Mouse (Mus musculus) small intestine, adult 2 months (tissue): ENCODE measurements around the gene Zmym4. TPM values are rescaled to one million over a fixed set of nuclear protein-coding genes. Genes with fewer than 3 reads are reported as not detected.
"Not testable (repeated sequence)": the region's sequence is repeated elsewhere in the genome, so short reads cannot be mapped to it uniquely, and the experiment has no call there.

Source experiments
- H3K27ac ChIP-seq: fragments of 200-500 bp; 2 replicates; pipeline ENCODE4 v1.5.1; 2012; ENCODE audit warnings: low read depth, low read length, control low read depth, inconsistent platforms; ENCODE audit not compliant: insufficient read depth
- H3K27me3 ChIP-seq: fragments of 200-500 bp; 2 replicates; pipeline ENCODE4 v1.6.1; 2012; ENCODE audit warnings: mild to moderate bottlenecking, moderate library complexity, low read length, inconsistent platforms; ENCODE audit not compliant: control insufficient read depth, insufficient read depth
- H3K36me3 ChIP-seq: fragments of 200-500 bp; 2 replicates; pipeline ENCODE4 v1.6.1; 2012; ENCODE audit warnings: mild to moderate bottlenecking, low read length, control low read depth, inconsistent platforms; ENCODE audit not compliant: control insufficient read depth, insufficient read depth
- H3K4me1 ChIP-seq: fragments of 200-500 bp; 2 replicates; pipeline ENCODE4 v1.6.1; 2012; ENCODE audit warnings: low read length, inconsistent platforms, mixed read lengths; ENCODE audit not compliant: control insufficient read depth, insufficient read depth, insufficient read length
- H3K4me3 ChIP-seq: fragments of 200-500 bp; 2 replicates; pipeline ENCODE4 v1.5.1; 2012; ENCODE audit warnings: low read depth, mild to moderate bottlenecking, control low read depth, inconsistent platforms, low read length, moderate library complexity
- CTCF ChIP-seq: fragments of 200-500 bp; IDR thresholded peaks from 2 replicates; pipeline ENCODE4 v1.5.1; 2012; ENCODE audit warnings: low read depth, mild to moderate bottlenecking, control low read depth, inconsistent platforms, low read length, moderate library complexity, mixed read lengths; ENCODE audit not compliant: insufficient replicate concordance, insufficient read length; ENCODE audit errors: extremely low read depth
- POLR2A ChIP-seq: fragments of 200-500 bp; IDR thresholded peaks from 2 replicates; pipeline ENCODE4 v1.6.1; 2012; ENCODE audit warnings: low read depth, mild to moderate bottlenecking, control low read depth, inconsistent platforms, low read length, moderate library complexity
- WGBS: fragments of 180-500 bp; shearing (Covaris S2); methylation state at CpG from one replicate; pipeline ENCODE4 v1.1.7; 2018; 5-methylcytosine and 5-hydroxymethylcytosine counted together
- polyA plus RNA-seq: library from polyadenylated mRNA; depleted of rRNA; stranded (reverse); fragments of >200 nt; gene quantifications from 2 replicates; pipeline ENCODE4 v1.2.3, GENCODE M21; 2012

The Zmym4 gene
- polyA plus RNA-seq, 1 experiment = 0.74 TPM

- H3K27ac ChIP-seq = no peak overlapping the region; the same call in 1 of the 2 replicates
- no peaks in the 10 kb centered on the region for H3K36me3 ChIP-seq
- peak overlapping the region; percentile 94 for H3K4me3 ChIP-seq
- H3K27me3 ChIP-seq = no peaks in the 10 kb centered on the region
- 3% methylated on average over 34 of the region's 53 CpGs for WGBS
- TF ChIP-seq CTCF (no peak), POLR2A (no peak)
- H3K4me1 ChIP-seq = peaks cover 2% of the 10 kb centered on the region; the same call in 1 of the 2 replicates
Observed at GRCm38 (mm10) chr4:126967241-126967863, 583 bp downstream of the Zmym4 start.

- Histone ChIP-seq H3K4me3 (no peak overlapping the region), H3K36me3 (no peaks in the 10 kb centered on the region), H3K27me3 (no peaks in the 10 kb centered on the region), H3K27ac (no peak overlapping the region), H3K4me1 (no peaks in the 10 kb centered on the region)
- no peak for TF ChIP-seq POLR2A
- no peak for TF ChIP-seq CTCF
Observed at GRCm38 (mm10) chr4:126958682-126959081, 9.3 kb downstream of the Zmym4 start.

GRCm38 (mm10) chr4:126958261-126958660 lies 9.7 kb downstream of the Zmym4 start:
- Histone ChIP-seq H3K27ac (no peak overlapping the region), H3K27me3 (no peaks in the 10 kb centered on the region), H3K4me3 (no peak overlapping the region), H3K36me3 (no peaks in the 10 kb centered on the region), H3K4me1 (no peaks in the 10 kb centered on the region)
- 68% methylated on average over 2 of the region's 2 CpGs for WGBS
- TF ChIP-seq CTCF = no peak
- TF ChIP-seq POLR2A = no peak

GRCm38 (mm10) chr4:126957434-126957833 lies 10.5 kb downstream of the Zmym4 start:
- no peak for TF ChIP-seq CTCF
- no peak for TF ChIP-seq POLR2A
- no peak overlapping the region for H3K27ac ChIP-seq
- 87% methylated on average over 3 of the region's 3 CpGs for WGBS

GRCm38 (mm10) chr4:126950801-126951200 lies 17.1 kb downstream of the Zmym4 start:
- H3K4me1 ChIP-seq, H3K27me3 ChIP-seq, H3K27ac ChIP-seq, H3K4me3 ChIP-seq, H3K36me3 ChIP-seq: not testable (repeated sequence)
- WGBS = 90% methylated on average over 4 of the region's 4 CpGs

More at GRCm38 (mm10) chr4:126957434-126957833, 10.5 kb downstream of the Zmym4 start:
- no peaks in the 10 kb centered on the region for H3K36me3 ChIP-seq
- no peaks in the 10 kb centered on the region for H3K27me3 ChIP-seq
- H3K4me1 ChIP-seq = no peaks in the 10 kb centered on the region
- H3K4me3 ChIP-seq = no peak overlapping the region

GRCm38 (mm10) chr4:126943421-126943820 lies 24.5 kb downstream of the Zmym4 start:
- no peak overlapping the region for H3K4me3 ChIP-seq
- WGBS = 85% methylated on average over 3 of the region's 3 CpGs
- TF ChIP-seq POLR2A (no peak), CTCF (no peak)
- no peaks in the 10 kb centered on the region for H3K27me3 ChIP-seq
- no peaks in the 10 kb centered on the region for H3K4me1 ChIP-seq
- H3K36me3 ChIP-seq = no peaks in the 10 kb centered on the region
- no peak overlapping the region for H3K27ac ChIP-seq

- H3K36me3 ChIP-seq = no peaks in the 10 kb centered on the region
- H3K4me1 ChIP-seq = no peaks in the 10 kb centered on the region
- no peaks in the 10 kb centered on the region for H3K27me3 ChIP-seq
- H3K27ac ChIP-seq = no peak overlapping the region
- TF ChIP-seq CTCF (no peak), POLR2A (no peak)
- H3K4me3 ChIP-seq = no peak overlapping the region
- WGBS = 92% methylated on average over 3 of the region's 3 CpGs
Observed at GRCm38 (mm10) chr4:126942846-126943245, 25.1 kb downstream of the Zmym4 start.
